Mouse (Mus musculus) midbrain, embryonic 14.5 days (tissue): ENCODE results near the gene Tgif1. TPM values are rescaled to one million over a fixed set of nuclear protein-coding genes. Genes with fewer than 3 reads are reported as not detected.

ENCODE experiments used
- ATAC-seq: fragments of 200-750 bp; cut with Nextera tagmentation; 2 replicates; pipeline ENCODE4 v1.8.0; 2017; ENCODE audit warnings: moderate number of reproducible peaks, moderate library complexity; ENCODE audit not compliant: low FRiP score, low TSS enrichment
- DNase-seq: peaks from one replicate; pipeline ENCODE4 v3.0.0-alpha.2; 2015
- H3K27ac ChIP-seq: fragments of 300-500 bp; sonication (generic); replicated peaks from 2 replicates; pipeline ENCODE4 v1.5.1; 2014; ENCODE audit warnings: mild to moderate bottlenecking, low read depth, low read length, moderate library complexity
- H3K27me3 ChIP-seq: fragments of 300-500 bp; sonication (generic); 2 replicates; pipeline ENCODE4 v1.6.1; 2014; ENCODE audit warnings: low read length, control low read depth, mixed read lengths; ENCODE audit not compliant: control insufficient read depth, insufficient read depth
- H3K36me3 ChIP-seq: fragments of 300-500 bp; sonication (generic); 2 replicates; pipeline ENCODE4 v1.6.1; 2014; ENCODE audit warnings: low read length, control low read depth; ENCODE audit not compliant: control insufficient read depth, insufficient read depth
- H3K4me1 ChIP-seq: fragments of 300-500 bp; sonication (generic); 2 replicates; pipeline ENCODE4 v1.6.1; 2014; ENCODE audit warnings: mild to moderate bottlenecking, antibody characterized with exemption, low read length, control low read depth; ENCODE audit not compliant: control insufficient read depth, insufficient read depth
- H3K4me2 ChIP-seq: fragments of 300-500 bp; sonication (generic); 2 replicates; pipeline ENCODE4 v1.6.1; 2014; ENCODE audit warnings: mild to moderate bottlenecking, low read length, moderate library complexity
- H3K4me3 ChIP-seq: fragments of 300-500 bp; sonication (generic); replicated peaks from 2 replicates; pipeline ENCODE4 v1.5.1; 2014; ENCODE audit warnings: low read depth, low read length
- H3K9ac ChIP-seq: fragments of 300-500 bp; sonication (generic); replicated peaks from 2 replicates; pipeline ENCODE4 v1.6.1; 2014; ENCODE audit warnings: mild to moderate bottlenecking, low read length, moderate library complexity
- H3K9me3 ChIP-seq: fragments of 300-500 bp; sonication (generic); 2 replicates; pipeline ENCODE4 v1.6.1; 2016; ENCODE audit warnings: low read length, control low read depth, mixed read lengths; ENCODE audit not compliant: control insufficient read depth
- WGBS: fragments of 180-500 bp; shearing (Covaris S2); extraction: QIAGEN DNeasy Blood & Tissue Kit; methylation state at CpG from one replicate; pipeline ENCODE4 v1.1.7; 2014; 5-methylcytosine and 5-hydroxymethylcytosine counted together
- polyA plus RNA-seq: library from polyadenylated mRNA; unstranded; fragments of >200 nt; fragmentation: Nextera tagmentation; extraction: Ambion mirVana; gene quantifications from 2 replicates; pipeline ENCODE4 v1.2.1, GENCODE M21; 2014

Tgif1 gene
- polyA plus RNA-seq: 9.8 and 16.5 TPM in 2 replicates

DNA sequence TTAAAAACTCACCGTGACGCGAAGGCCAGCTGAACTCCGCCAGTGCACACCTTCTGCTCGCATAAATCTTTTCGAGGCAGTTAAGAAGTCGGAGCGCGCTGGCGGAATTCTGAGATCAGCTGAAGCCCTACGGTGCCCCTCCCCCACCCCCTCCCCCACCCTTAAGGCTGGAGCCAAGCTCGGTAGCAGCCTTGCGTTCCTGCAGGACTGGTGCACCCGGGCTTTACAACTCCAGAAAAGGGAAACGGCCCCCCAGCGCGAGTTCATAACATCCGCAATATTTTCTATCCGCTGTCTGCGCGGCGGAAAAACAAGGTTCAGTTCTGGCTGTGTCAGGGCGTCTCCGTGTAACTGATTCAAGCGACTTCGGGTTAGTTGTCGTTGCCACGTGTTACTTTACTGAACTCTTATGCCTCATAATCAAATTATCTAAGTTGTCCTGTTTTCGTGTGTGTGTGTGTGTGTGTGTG is at the start of gene Tgif1:
Tgif1 (minus strand) TSS at position 111 of the 470 bp plus-strand sequence.
- Histone ChIP-seq H3K4me1 (peaks cover 37% of the 10 kb centered on the region), H3K9me3 (no peaks in the 10 kb centered on the region), H3K9ac (peak within 1 kb of the TSS; percentile 55), H3K36me3 (no peaks in the 10 kb centered on the region), H3K4me2 (peak within 1 kb of the TSS; percentile 97), H3K27ac (peak within 1 kb of the TSS; percentile 81), H3K4me3 (peak within 1 kb of the TSS; percentile 53), H3K27me3 (peaks cover 11% of the 10 kb centered on the region; the same call in 1 of the 2 replicates)
- ATAC-seq (peak; percentile 25; the same call in 1 of the 2 replicates), DNase-seq (peak; percentile 76)
- 1% methylated on average over 29 of the region's 29 CpGs for WGBS

DNA sequence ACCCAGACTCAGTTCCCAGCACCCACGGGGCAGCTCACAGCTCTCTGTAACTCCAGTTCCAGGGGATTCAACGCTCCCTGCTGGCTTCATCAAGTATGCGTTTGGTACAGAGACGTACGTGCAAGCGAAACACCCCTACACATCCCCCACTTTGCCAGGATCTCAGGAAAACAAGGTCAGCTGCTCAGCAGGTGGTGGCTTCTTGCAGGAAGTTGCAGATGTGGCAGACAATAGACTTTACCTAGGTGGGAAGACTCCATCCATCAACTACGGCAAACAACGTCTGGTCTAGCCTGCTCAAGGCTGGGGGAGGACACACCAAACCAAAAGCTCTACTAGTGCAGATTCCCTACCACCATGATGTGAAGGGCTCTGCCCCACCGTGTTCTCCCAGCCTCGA is 47.3 kb upstream of the Tgif1 start:
- H3K4me1 ChIP-seq: no peaks in the 10 kb centered on the region
- ATAC-seq: no peak
- H3K27me3 ChIP-seq: no peaks in the 10 kb centered on the region
- no peaks in the 10 kb centered on the region for H3K9me3 ChIP-seq
- no peak overlapping the region for H3K4me3 ChIP-seq
- 81% methylated on average over 10 of the region's 10 CpGs for WGBS
- no peak for DNase-seq
- H3K27ac ChIP-seq: no peak overlapping the region
- H3K9ac ChIP-seq: no peak overlapping the region
- H3K36me3 ChIP-seq: no peaks in the 10 kb centered on the region
- H3K4me2 ChIP-seq: no peak overlapping the region

DNA sequence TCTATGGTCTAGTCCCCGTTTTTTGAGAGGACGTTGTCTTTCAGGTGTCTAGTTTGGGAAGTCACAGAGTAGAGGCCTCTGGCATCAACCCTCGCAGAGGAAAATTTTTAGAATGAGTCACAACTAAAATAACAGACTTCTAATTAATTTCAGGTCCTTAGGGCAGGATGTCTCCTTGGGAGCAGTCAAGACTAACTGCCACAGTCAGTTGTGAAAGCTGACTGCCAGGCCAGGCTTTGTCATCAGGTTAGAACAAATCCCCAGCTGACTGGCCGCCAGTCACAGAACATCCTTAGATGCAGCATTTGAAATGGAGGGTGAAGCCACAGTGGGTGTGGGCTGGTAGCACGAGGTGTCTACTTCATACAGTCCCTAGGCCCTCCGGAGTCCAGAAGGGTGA is 46.3 kb upstream of the Tgif1 start:
- no peaks in the 10 kb centered on the region for H3K36me3 ChIP-seq
- no peak for DNase-seq
- no peak overlapping the region for H3K9ac ChIP-seq
- H3K4me1 ChIP-seq: no peaks in the 10 kb centered on the region
- no peak overlapping the region for H3K27ac ChIP-seq
- ATAC-seq: no peak
- no peaks in the 10 kb centered on the region for H3K27me3 ChIP-seq
- H3K4me2 ChIP-seq: no peak overlapping the region
- no peak overlapping the region for H3K4me3 ChIP-seq
- H3K9me3 ChIP-seq: no peaks in the 10 kb centered on the region
- 87% methylated on average over 6 of the region's 6 CpGs for WGBS

DNA sequence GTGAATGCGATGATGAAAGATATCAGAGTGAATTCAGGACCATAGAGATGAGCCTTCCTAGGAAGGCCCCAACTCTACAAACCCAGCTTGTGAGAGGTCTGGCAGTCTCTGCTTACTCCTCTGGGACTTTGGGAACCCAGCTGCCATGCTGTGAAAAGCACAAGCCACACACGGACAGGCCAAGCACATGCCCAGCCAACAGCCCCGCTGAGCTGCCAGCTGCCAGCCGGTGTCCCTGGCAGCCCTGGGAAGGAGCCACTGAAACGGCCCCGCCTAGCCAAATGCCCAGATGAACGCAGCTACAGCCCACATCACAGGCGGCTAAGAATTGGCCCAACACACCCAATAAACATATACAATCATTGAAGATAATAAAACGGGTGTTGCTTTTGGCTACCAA is 41.5 kb upstream of the Tgif1 start:
- Histone ChIP-seq H3K4me1 (no peaks in the 10 kb centered on the region), H3K27ac (no peak overlapping the region), H3K36me3 (no peaks in the 10 kb centered on the region), H3K4me2 (no peak overlapping the region), H3K9ac (no peak overlapping the region), H3K27me3 (no peaks in the 10 kb centered on the region), H3K4me3 (no peak overlapping the region), H3K9me3 (no peaks in the 10 kb centered on the region)
- 87% methylated on average over 9 of the region's 9 CpGs for WGBS
- no peak for DNase-seq
- ATAC-seq: no peak

DNA sequence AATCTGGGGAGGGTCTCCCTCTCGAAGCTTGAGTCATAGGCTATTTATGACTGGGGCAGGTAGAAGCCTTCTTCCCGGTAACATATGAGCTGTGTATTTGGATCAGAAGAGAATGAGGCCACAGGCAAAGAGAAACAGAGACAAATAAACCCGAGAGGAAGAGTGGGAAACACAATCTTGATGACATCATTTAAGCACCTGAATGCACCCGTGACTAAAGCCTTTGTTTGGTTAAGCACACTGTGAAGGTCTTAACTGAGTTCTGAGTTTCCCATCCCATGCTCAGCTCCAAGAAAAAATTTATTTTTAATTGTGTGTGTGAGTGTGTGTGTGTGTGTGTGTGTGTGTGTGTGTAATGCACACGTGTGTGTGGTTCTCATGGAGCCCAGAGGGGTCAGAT is 39.8 kb upstream of the Tgif1 start:
- no peak for DNase-seq

DNA sequence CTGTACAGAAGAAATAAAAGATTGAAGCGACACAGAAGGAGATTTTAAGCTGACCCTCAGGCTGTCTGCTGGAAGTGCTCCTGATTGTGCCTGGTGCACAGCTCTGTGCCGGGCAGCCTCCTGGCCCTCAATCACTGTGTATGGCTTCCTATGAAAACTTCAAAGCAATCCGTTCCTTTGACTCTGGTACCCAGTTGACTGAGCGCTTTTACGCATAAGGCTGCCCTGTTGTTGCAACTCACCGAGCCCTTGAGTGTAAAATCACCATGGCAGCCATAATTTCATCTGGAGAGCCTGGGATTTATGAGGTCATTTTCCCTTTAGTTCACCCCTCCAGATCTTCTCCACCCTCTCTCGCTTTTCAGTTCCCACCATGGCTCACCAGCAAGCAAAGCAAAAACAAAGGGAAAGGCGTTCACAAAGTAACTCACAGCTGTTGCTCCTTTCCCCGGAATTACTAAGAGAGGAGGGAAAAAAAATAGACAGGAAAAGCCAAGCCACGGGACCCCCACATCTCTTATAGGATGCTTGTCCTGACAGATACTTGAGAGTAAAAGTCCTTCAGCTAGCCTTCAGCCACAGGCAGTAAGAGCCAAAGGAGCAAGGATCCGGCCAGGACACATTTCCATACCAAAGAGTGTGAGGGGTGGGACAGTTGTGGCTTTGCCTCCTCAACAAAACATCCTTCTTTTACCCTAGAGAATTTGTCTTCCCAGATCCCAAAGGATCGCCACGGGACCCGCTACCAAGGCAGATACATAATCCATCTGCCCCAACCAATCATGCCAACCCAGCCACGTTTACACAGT is 39.1 kb upstream of the Tgif1 start:
- 14% methylated on average over 15 of the region's 15 CpGs for WGBS
- no peak for DNase-seq

More for the DNA sequence above, 39.8 kb upstream of the Tgif1 start:
- no peak for ATAC-seq
- no peak overlapping the region for H3K4me2 ChIP-seq
- H3K4me1 ChIP-seq: no peaks in the 10 kb centered on the region
- no peak overlapping the region for H3K9ac ChIP-seq
- H3K27me3 ChIP-seq: no peaks in the 10 kb centered on the region
- no peak overlapping the region for H3K27ac ChIP-seq
- no peaks in the 10 kb centered on the region for H3K36me3 ChIP-seq
- 58% methylated on average over 5 of the region's 5 CpGs for WGBS
- no peaks in the 10 kb centered on the region for H3K9me3 ChIP-seq
- no peak overlapping the region for H3K4me3 ChIP-seq

DNA sequence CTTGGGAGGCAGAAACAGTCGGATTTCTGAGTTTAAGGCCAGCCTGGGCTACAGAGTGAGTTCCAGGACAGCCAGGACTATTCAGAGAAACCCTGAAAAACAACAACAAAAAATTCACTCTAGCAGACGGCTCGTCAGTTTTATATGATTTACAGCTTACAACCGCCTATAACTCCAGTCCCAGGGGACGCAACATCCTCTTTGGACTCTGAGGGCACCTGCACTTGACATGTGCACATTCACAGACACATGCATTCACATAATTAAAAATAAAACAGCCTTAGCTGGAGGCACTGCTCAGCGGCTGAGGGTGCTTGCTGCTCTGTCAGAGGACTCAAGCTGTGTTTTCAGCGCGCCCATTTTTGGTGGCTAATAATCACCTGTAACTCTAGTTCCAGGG is 37.2 kb upstream of the Tgif1 start:
- Histone ChIP-seq H3K36me3 (no peaks in the 10 kb centered on the region), H3K9ac (no peak overlapping the region), H3K27ac (no peak overlapping the region), H3K4me3 (no peak overlapping the region), H3K9me3 (no peaks in the 10 kb centered on the region), H3K27me3 (no peaks in the 10 kb centered on the region), H3K4me1 (no peaks in the 10 kb centered on the region), H3K4me2 (no peak overlapping the region)
- DNase-seq (no peak), ATAC-seq (no peak)
- WGBS: 93% methylated on average over 8 of the region's 8 CpGs

More for the DNA sequence above, 39.1 kb upstream of the Tgif1 start:
- Histone ChIP-seq H3K36me3 (no peaks in the 10 kb centered on the region), H3K9me3 (no peaks in the 10 kb centered on the region), H3K9ac (no peak overlapping the region), H3K4me1 (no peaks in the 10 kb centered on the region), H3K27ac (no peak overlapping the region), H3K4me3 (no peak overlapping the region), H3K27me3 (no peaks in the 10 kb centered on the region), H3K4me2 (no peak overlapping the region)
- ATAC-seq: no peak

DNA sequence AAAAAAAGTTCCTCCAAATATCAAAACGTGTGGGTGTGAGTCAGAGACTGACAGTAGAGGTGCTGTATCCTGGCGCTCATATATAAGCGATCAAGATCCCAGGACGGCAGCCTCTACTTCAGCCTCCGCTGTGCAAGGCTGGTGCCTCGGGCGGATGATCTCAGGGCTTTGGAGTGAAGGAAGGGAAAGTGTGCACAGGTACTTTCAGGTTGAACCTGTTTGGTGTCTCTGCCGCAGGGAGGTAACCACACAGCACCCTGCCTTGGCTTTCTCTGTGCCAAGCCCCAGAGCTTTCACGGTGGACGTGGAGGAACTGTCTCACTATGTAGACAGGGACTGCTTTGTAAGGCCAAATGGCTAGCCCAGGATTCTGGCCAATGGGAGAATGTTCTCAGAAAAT is 35.3 kb upstream of the Tgif1 start:
- ATAC-seq: no peak
- 92% methylated on average over 10 of the region's 10 CpGs for WGBS
- no peak for DNase-seq
- Histone ChIP-seq H3K9ac (no peak overlapping the region), H3K4me3 (no peak overlapping the region), H3K4me1 (no peaks in the 10 kb centered on the region), H3K27me3 (no peaks in the 10 kb centered on the region), H3K36me3 (no peaks in the 10 kb centered on the region), H3K9me3 (no peaks in the 10 kb centered on the region), H3K27ac (no peak overlapping the region), H3K4me2 (no peak overlapping the region)

DNA sequence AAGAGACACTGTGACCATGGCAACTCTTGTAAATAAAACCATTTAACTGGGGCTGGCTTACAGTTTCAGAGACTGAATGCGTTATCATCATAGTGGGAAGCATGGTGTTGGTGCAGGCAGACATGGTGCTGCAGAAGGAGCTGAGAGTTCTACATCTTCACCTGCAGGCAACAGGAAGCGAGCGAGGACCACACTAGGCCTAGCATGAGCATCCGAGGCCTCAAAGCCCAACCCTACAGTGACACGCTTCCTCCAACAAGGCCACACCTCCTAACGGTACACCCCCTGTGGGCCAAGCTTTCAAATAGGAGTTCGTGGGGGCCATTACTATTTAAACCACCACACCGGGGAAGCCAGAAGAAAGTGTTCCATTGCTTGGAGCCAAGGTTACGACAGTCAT is 34.5 kb upstream of the Tgif1 start:
- no peak overlapping the region for H3K4me3 ChIP-seq
- H3K36me3 ChIP-seq: no peaks in the 10 kb centered on the region
- DNase-seq (no peak), ATAC-seq (no peak)
- no peak overlapping the region for H3K9ac ChIP-seq
- no peak overlapping the region for H3K4me2 ChIP-seq
- no peaks in the 10 kb centered on the region for H3K27me3 ChIP-seq
- H3K4me1 ChIP-seq: no peaks in the 10 kb centered on the region
- WGBS: 93% methylated on average over 9 of the region's 9 CpGs
- no peak overlapping the region for H3K27ac ChIP-seq
- no peaks in the 10 kb centered on the region for H3K9me3 ChIP-seq
